15 mouse cellular contexts compared by ENCODE assay signal in the genomic region with DNA sequence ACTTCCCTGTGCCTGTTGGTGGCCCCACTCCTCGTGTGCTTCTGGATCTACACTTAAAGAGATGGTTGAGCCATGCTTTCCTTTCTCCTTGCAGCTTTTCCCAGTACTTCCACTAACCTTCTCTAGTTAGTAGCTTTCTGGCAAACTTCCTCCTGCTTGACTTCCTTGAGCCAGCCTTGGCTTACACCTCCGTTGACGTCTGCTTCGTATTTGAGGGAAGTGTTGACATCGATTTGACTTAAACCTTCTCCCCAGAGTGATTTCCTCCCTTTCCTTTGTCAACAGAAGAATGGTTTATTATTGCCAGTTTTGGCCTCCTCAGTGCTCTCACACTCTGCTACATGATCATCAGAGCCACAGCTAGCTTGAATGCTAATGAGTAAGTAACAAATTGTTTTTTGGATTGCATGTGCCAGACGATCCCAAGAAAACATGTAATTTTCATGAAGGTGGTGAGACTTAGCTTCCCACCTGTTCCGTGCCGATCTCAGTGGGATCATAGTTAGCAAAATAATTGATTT. TPM values are rescaled to one million over a fixed set of nuclear protein-coding genes. Genes with fewer than 3 reads are reported as not detected.
A peak's percentile ranks its signal among the peaks of the same experiment; 100 is the strongest.
DNase-seq lines count a peak whose midpoint lies in the region; ATAC-seq lines count a peak whose summit lies in the region.
"Had no signal": no experiment of that assay in that cellular context is flagged by ENCODE, and none has a peak within 500 bp of the region (broad histone marks: within the 10 kb centered on the region; RNA-seq: fewer than 3 reads in every experiment).

No protein-coding gene starts in this region.

- H3K9me3 ChIP-seq in embryonic facial prominence, embryonic 14.5 days (ENCODE audit: control insufficient read depth, low read length) = no peaks in the 10 kb centered on the region
- no peaks in the 10 kb centered on the region for H3K9me3 ChIP-seq in embryonic facial prominence, embryonic 10.5 days
- no peaks in the 10 kb centered on the region for H3K9me3 ChIP-seq in kidney, embryonic 16.5 days (ENCODE audit: low read length)
- no peaks in the 10 kb centered on the region for H3K9me3 ChIP-seq in kidney, embryonic 14.5 days (ENCODE audit: control insufficient read depth, low read length)
- H3K9me3 ChIP-seq: embryonic facial prominence, embryonic 15.5 days; hindbrain, embryonic 15.5 days; midbrain, embryonic 10.5 days; neural tube, embryonic 13.5 days had no signal

- no peaks in the 10 kb centered on the region for H3K27me3 ChIP-seq in embryonic facial prominence, embryonic 14.5 days (replicated peaks; ENCODE audit: control insufficient read depth, insufficient read depth, low read length)
- no peaks in the 10 kb centered on the region for H3K27me3 ChIP-seq in embryonic facial prominence, embryonic 10.5 days (replicated peaks; ENCODE audit: low read depth, poor library complexity, severe bottlenecking)
- no peaks in the 10 kb centered on the region for H3K27me3 ChIP-seq in kidney, embryonic 16.5 days (ENCODE audit: insufficient read depth, low read length)
- H3K27me3 ChIP-seq in kidney, embryonic 14.5 days (ENCODE audit: control insufficient read depth, insufficient read depth, low read length) = no peaks in the 10 kb centered on the region
- H3K27me3 ChIP-seq: embryonic facial prominence, embryonic 15.5 days; hindbrain, embryonic 15.5 days; neural tube, embryonic 13.5 days had no signal

- ATAC-seq in embryonic facial prominence, embryonic 14.5 days (ENCODE audit: low read depth) = no peak
- ATAC-seq in kidney, embryonic 16.5 days (ENCODE audit: low FRiP score, low TSS enrichment) = no peak
- ATAC-seq in kidney, embryonic 14.5 days (ENCODE audit: low FRiP score, low TSS enrichment) = no peak
- no peak for ATAC-seq in erythroid progenitor cell, adult 5-6 weeks (replicated peaks; ENCODE audit: low FRiP score, poor library complexity, severe bottlenecking)

- peak; percentile 15 for DNase-seq in embryonic facial prominence, embryonic 14.5 days (ENCODE audit: low spot score)
- no peak for DNase-seq in embryonic facial prominence, embryonic 10.5 days (ENCODE audit: low spot score)
- peak; percentile 14 for DNase-seq in brain, embryonic 18.5 days (ENCODE audit: low read depth, low spot score)
- DNase-seq in heart, postnatal 10 days = peak; percentile 49 to 58
- DNase-seq in cerebellum, adult 11-12 months = no peak
- DNase-seq: cerebellum, adult 9-11 months; left cerebral cortex, postnatal 4 days; retina, postnatal 1 day had no signal

- intact Hi-C loops in heart, postnatal 10 days (cut with DNase I) = no loop called here

- H3K27ac ChIP-seq in embryonic facial prominence, embryonic 14.5 days (replicated peaks; ENCODE audit: low read depth, low read length) = no peak overlapping the region
- H3K27ac ChIP-seq in embryonic facial prominence, embryonic 10.5 days (replicated peaks) = no peak overlapping the region
- 0 out of 2 replicates have a peak overlapping the region, but pooled peaks have one; percentile 2 for H3K27ac ChIP-seq in kidney, embryonic 16.5 days (ENCODE audit: low read length)
- no peak overlapping the region for H3K27ac ChIP-seq in kidney, embryonic 14.5 days (ENCODE audit: low read depth, low read length)
- H3K27ac ChIP-seq: embryonic facial prominence, embryonic 15.5 days; hindbrain, embryonic 15.5 days; midbrain, embryonic 10.5 days; neural tube, embryonic 13.5 days had no signal

- H3K9ac ChIP-seq in embryonic facial prominence, embryonic 14.5 days (ENCODE audit: low read depth, low read length) = no peak overlapping the region
- no peak overlapping the region for H3K9ac ChIP-seq in kidney, embryonic 16.5 days (replicated peaks; ENCODE audit: low read length)
- H3K9ac ChIP-seq in kidney, embryonic 14.5 days (ENCODE audit: low read depth, low read length) = no peak overlapping the region
- H3K9ac ChIP-seq: embryonic facial prominence, embryonic 15.5 days; hindbrain, embryonic 15.5 days; neural tube, embryonic 13.5 days had no signal

- no peak overlapping the region for H3K4me2 ChIP-seq in embryonic facial prominence, embryonic 14.5 days (ENCODE audit: low read depth, low read length)
- H3K4me2 ChIP-seq in kidney, embryonic 16.5 days (replicated peaks; ENCODE audit: low read depth, low read length) = no peak overlapping the region
- H3K4me2 ChIP-seq in kidney, embryonic 14.5 days (replicated peaks; ENCODE audit: low read depth, low read length) = no peak overlapping the region
- H3K4me2 ChIP-seq: embryonic facial prominence, embryonic 15.5 days; hindbrain, embryonic 15.5 days; neural tube, embryonic 13.5 days had no signal

- no peaks in the 10 kb centered on the region for H3K4me1 ChIP-seq in embryonic facial prominence, embryonic 14.5 days (ENCODE audit: control insufficient read depth, insufficient read depth, low read length)
- no peaks in the 10 kb centered on the region for H3K4me1 ChIP-seq in embryonic facial prominence, embryonic 10.5 days
- no peaks in the 10 kb centered on the region for H3K4me1 ChIP-seq in kidney, embryonic 16.5 days (ENCODE audit: insufficient read depth, low read length)
- peaks cover 2% of the 10 kb centered on the region; the same call in 1 of the 2 replicates for H3K4me1 ChIP-seq in kidney, embryonic 14.5 days (ENCODE audit: control insufficient read depth, insufficient read depth, low read length)
- H3K4me1 ChIP-seq: embryonic facial prominence, embryonic 15.5 days; midbrain, embryonic 10.5 days; neural tube, embryonic 13.5 days had no signal

- H3K36me3 ChIP-seq in embryonic facial prominence, embryonic 14.5 days (ENCODE audit: control insufficient read depth, insufficient read depth, low read length) = peaks cover 43% of the 10 kb centered on the region
- peaks cover 70% of the 10 kb centered on the region for H3K36me3 ChIP-seq in embryonic facial prominence, embryonic 10.5 days (replicated peaks)
- H3K36me3 ChIP-seq in kidney, embryonic 16.5 days (ENCODE audit: insufficient read depth, low read length) = peaks cover 8% of the 10 kb centered on the region
- H3K36me3 ChIP-seq in kidney, embryonic 14.5 days (ENCODE audit: control insufficient read depth, insufficient read depth, low read length) = peaks cover 28% of the 10 kb centered on the region; the same call in 1 of the 2 replicates

- H3K4me3 ChIP-seq in embryonic facial prominence, embryonic 14.5 days (ENCODE audit: low read depth, low read length) = no peak overlapping the region
- no peak overlapping the region for H3K4me3 ChIP-seq in embryonic facial prominence, embryonic 10.5 days
- H3K4me3 ChIP-seq in kidney, embryonic 16.5 days (ENCODE audit: low read length) = no peak overlapping the region
- H3K4me3 ChIP-seq in kidney, embryonic 14.5 days (ENCODE audit: low read length) = no peak overlapping the region
- H3K4me3 ChIP-seq: embryonic facial prominence, embryonic 15.5 days; hindbrain, embryonic 15.5 days; midbrain, embryonic 10.5 days; neural tube, embryonic 13.5 days had no signal

- 78% methylated on average over 8 of the region's 8 CpGs for WGBS in embryonic facial prominence, embryonic 14.5 days
- whole genome bisulfite sequencing in embryonic facial prominence, embryonic 10.5 days = 89% methylated on average over 8 of the region's 8 CpGs
- 73% methylated on average over 8 of the region's 8 CpGs for WGBS in kidney, embryonic 16.5 days
- 83% methylated on average over 8 of the region's 8 CpGs for WGBS in kidney, embryonic 14.5 days

RNA-seq across cellular contexts. Expression of a gene that starts 32.2 kb away (rescaled TPM):
- 40.1 and 44.0 TPM in 2 replicates for polyA plus RNA-seq in embryonic facial prominence, embryonic 14.5 days (2014; fragmentation: Nextera tagmentation; extraction: Ambion mirVana)
- 35.7 and 36.9 TPM in 2 replicates for polyA plus RNA-seq in embryonic facial prominence, embryonic 10.5 days (2016; fragmentation: Nextera tagmentation; extraction: Ambion mirVana)
- polyA plus RNA-seq in kidney, embryonic 16.5 days (2015; fragmentation: Nextera tagmentation; extraction: Ambion mirVana) = 44.3 and 47.2 TPM in 2 replicates
- 22.8 and 36.8 TPM in 2 replicates for polyA plus RNA-seq in kidney, embryonic 14.5 days (2014; fragmentation: Nextera tagmentation; extraction: Ambion mirVana)
- 10 to 100 TPM; 44.5 to 48.6 TPM for total RNA-seq in heart, postnatal 10 days (2021)
- total RNA-seq in erythroid progenitor cell, adult 5-6 weeks (2015; ENCODE audit: low replicate concordance) = 13.0 and 16.3 TPM in 2 replicates
- total RNA-seq in erythroid progenitor cell, adult 5-6 weeks (2017; ENCODE audit: low replicate concordance) = 6.2 and 16.6 TPM in 2 replicates

Comparison
In these comparisons a context has a peak if more than half of its experiments do, and no peak if none do; other contexts are left out.
1. DNase-seq: peak in embryonic facial prominence, embryonic 14.5 days (single experiment), brain, embryonic 18.5 days (single experiment) and heart, postnatal 10 days (2 of 2); none in embryonic facial prominence, embryonic 10.5 days (single experiment) and cerebellum, adult 11-12 months (single experiment).